Mouse (Mus musculus) testis, postnatal 14 days (tissue): Measurements from ENCODE around the gene Mical1.
A peak's percentile ranks its signal among the peaks of the same experiment; 100 is the strongest.

ENCODE experiments used
- DNase-seq: peaks from one replicate; pipeline ENCODE4 v3.0.0; 2021; ENCODE audit warnings: low spot score

Gene Mical1

DNA sequence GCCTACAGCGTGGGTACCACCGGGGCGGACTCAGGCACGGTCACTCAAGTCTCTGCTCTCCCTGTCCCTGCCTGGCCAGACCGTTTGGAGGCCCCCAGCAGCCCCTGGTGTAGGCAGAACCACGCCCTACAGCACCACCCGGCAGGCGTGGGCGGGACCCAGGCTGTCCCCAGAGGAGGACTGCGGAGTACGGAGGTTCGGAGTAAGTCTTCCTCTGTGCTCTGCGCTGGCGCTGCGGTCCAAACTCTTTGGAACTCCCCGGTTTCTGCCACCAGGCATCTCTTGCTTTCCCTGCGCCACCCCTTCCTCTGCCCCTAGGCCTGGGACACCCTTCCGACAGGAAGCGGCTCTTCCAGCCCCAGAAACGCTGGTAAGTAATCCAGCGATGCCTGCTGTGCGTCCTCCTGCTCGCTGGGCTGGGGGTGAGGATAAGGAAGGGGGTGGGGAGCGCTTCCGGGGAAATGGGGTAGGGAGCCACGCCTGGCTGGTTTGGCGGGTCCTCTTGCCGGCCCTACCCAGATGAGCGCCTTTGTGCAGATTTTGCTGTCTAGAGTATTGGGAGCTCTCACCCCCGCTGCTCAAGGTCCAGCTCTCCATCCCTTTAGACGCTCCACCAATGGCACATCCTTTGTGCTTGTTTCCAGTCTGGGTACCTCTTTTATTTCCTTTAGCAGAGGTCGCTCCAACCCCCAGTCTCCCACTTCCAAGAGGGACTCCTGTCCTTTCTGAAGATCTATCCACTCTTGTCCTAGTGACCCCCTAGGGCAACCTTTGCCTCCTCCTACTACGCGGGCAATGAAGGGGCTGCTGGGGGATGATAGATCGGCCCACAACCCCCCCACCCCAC lies at the start of gene Mical1:
Gene Mical1 (plus strand): TSS at position 144 of the 847 bp plus-strand sequence.
- peak; percentile 39 for DNase-seq

DNA sequence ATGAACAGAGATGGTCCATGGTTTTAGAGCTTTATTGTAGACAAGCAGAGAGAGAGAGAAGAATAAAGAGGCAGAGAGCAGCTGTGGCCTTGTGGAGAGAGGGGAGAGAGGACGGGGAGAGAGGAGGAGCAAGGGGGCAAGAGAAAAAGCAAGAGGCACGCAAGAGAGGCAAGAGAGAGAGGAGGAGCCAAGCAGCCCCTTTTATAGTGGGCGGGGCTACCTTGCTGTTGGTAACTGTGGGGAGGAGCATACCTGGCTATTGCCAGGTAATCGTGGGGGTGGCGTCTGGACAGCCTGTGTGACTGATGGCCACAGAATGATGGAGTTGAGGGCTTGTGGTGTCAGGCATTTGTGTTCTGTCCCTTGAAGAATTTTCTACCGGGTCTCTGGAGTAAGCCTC lies 49.7 kb upstream of the Mical1 start:
- DNase-seq: no peak

DNA sequence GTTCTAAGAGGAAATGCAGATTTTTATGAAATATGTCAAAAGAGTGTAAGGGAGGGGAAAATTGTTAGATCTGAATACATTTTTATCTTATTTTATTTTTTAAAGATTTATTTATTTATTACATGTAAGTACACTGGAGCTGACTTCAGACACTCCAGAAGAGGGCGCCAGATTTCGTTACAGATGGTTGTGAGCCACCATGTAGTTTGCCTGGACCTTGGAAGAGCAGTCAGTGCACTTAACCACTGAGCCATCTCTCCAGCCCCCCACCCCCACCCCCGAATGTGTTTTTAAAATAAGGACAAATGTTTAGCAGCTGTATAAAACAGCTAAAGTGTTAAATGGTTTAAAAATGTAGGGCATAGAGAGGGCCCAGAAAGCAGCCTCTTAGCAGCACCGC lies 41.5 kb upstream of the Mical1 start:
- no peak for DNase-seq

DNA sequence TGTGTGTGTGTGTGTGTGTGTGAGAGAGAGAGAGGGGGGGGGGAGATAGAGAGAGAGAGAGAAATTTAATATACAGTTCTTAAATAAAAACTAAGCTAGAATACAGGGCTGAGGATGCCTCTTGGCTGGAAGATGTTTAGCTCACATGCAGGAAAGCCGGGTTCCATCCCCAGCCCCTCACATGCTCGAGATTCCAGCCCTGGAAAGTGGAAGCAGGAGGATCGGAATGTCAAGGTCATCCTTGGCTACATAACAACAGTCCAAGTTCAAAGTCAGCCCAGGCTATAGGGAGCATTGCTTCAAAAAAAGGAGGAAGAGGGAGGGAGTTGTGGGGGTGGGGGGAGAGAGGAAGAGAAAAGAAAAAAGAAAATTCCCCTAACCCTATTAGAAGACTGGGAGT lies 41.0 kb upstream of the Mical1 start:
- DNase-seq: no peak

DNA sequence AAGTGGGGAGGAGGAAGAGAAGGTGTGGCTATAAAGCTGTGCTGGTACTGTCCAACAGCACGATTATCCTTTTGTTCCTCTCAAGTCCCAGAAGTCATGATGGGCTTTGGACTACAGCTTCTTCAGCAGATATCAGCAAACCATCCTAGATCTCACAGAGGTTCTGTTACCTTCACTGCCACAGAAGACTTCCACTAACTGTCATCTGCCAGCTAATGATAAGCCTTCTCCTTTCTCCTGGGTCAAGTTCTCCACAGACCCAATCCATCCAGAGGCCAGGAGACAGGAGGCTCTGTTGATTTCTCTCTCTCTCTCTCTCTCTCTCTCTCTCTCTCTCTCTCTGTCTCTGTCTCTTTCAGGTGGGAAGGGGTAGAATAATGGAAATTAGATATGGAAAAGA lies 27.9 kb upstream of the Mical1 start:
- DNase-seq: no peak

DNA sequence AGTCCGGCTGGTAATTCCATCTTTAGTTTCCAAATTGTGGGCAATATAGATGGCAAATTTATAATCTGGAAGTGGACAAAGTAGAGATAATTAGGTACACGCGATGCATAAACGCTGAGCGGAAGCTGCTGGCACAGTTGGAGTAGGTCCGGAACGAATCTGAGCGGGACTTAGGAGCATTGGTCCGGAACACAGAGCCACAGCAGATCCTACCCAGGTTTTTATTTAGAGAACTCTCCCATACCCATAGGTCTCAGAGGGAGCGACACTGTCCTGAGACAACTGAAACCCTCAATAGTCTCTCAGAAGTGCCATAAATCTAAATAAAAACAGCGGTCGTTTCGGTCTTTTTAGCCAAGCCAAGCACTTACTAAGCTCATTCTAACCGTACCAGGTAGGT lies 26.4 kb upstream of the Mical1 start:
- peak; percentile 46 for DNase-seq

DNA sequence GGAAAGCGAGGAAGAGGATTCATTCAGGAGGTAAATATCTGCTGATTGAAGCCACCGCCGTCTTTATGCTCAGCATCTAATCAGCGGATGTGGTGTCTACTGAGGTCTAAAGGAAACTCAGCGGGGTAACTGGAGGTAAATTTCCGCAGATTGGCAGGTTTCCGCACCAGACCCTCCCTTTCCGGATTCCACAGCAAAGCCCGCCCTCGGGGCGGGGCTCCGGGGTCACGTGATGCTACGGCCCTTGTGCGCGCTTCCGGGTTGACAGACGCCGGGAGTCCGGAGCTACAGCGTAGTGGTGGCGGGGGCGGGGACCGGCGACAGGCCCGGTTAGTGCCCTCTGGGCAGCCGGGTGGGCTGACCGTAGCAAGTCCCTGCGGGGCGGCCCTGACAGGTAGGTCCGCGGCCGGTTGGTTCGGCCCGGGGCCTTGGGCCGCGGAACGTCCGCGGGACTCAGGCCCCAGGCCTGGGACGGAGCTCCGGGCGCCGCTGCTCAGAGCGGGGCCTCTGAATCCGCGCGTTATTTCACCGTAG lies 25.9 kb upstream of the Mical1 start, which contains the start of gene Zbtb24:
Gene Zbtb24 (plus strand): TSS at position 247 of the 534 bp plus-strand sequence.
- DNase-seq: peak; percentile 93

DNA sequence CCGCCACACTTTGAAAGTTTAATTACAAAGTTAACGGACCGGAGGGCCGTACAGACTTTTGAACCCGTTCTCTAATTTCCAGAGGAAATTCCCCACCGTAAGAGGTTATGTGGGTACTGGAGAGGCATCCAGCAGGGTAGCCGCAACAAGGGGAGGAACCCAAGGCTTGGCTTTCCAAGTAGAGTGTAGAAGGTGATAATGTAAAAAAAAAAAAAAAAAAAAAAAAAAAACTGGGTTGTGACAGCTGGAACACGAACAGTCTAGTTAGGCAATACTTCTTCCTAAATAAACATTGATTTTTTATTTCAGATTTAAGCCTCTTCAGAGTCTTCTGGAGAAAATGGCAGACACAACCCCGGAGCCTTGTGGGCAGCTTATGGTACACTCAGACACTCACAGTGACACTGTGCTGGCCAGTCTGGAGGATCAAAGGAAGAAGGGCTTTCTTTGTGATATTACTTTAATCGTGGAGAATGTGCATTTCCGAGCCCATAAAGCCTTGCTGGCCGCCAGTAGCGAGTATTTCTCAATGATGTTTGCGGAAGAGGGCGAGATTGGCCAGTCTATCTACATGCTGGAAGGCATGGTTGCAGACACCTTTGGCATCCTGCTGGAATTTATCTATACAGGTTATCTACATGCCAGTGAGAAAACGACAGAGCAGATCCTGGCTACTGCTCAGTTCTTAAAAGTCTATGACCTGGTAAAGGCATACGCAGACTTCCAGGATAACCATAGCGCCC lies 25.2 kb upstream of the Mical1 start:
- no peak for DNase-seq

DNA sequence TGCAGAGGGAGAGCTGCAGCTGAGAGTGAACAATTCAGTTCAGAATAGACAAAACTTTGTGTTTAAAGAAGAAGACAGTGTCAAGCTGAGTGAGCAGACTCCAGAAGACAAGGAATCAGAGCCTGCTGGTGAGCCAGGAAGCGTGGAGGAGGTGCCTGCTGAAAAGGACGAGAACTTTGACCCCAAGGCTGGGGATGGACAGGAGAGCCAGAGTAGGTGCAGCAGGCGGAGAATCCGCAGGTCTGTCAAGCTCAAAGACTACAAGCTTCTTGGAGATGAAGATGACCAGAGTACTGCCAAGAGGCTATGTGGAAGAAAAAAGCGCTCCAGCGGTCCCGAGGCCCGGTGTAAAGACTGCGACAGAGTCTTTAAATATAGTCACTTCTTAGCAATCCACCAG lies 24.5 kb upstream of the Mical1 start:
- no peak for DNase-seq

DNA sequence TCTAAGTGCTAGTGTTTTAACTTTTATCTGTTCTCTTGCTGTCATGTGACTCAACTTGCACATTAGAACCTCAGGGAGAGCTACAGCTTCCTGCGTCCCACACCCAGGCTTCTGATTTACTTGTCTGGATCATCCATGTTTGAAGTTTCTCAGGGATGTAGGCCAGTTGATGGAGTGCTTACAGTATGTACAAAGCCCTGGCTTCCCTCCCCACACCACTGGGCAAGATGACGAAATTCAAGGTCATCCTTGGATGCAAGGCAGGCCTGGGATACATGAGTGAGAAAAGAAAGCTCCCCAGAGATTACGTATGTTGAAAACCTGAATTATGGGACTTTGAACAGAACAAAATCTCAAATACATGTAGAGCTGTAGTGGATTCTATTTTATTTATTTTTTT lies 23.3 kb upstream of the Mical1 start:
- DNase-seq: no peak

DNA sequence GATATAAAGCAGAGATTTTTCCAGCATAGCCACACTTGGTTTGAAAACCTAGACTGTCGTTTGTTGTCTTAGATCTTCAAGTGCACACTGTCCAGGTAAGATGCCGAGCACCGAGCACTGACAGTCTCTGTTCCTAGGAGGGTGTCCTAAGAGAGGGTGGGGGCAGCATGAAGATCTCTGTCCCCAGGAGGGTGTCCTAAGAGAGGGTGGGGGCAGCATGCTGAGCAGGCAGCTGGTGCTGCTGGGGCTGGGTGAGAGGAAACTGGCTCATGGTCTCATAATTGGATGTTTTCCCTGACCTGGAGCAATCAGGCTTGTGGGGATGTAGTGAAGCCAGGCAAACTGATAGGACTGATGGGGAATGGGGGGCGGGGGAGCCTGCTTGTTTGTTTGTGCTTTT lies 16.1 kb upstream of the Mical1 start:
- DNase-seq: no peak

DNA sequence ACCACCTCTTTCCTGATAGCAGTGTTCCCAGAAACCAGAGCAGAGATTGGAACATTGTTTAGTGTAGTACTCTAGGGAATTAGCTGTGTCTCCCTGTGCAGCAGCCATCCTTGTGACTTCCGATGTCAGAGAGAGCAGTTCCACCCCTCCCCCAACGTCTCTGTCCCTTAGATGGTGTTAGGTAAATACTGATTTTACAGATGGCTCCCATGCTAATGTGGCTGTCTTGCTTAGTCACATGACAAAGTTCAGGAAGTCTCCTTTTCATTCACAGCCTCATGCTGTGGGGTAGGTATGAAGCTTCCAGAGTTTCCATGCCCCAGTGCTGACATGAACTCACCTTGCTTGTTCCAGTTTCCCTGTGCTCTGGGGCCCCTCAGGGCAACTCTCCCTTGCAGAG lies 15.6 kb upstream of the Mical1 start:
- DNase-seq: no peak

DNA sequence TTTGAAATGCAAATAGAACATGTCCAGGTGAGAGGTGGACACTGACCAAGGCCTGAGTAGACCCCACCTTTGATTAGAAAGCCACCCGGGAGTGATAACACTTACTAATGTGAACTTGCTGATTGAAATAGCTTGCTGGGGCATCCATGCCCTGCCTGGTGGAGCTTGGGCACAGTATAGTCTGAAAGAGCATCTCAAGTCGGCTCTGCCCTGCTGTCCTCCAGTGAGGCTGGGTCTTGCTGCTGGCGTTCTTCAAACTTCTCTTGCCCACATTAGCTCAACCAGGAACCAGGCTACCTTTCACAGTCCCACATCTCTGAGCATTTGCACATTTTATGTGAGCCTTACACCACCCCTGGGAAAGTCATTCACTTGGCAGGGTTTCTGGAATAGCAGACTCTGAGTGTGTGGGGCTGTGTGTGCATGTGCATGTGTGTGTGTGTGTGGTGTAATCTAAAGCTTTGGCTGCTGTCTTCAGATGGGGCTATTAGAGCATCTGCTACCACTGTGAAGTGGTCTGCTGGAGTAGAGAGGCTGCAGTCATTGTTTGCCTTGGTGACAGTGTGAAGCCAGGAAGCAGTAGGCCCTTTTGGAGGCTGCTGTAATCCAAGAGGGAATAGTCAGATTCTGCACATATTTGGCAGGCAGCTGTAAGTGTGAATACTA lies 14.9 kb upstream of the Mical1 start:
- DNase-seq: no peak

DNA sequence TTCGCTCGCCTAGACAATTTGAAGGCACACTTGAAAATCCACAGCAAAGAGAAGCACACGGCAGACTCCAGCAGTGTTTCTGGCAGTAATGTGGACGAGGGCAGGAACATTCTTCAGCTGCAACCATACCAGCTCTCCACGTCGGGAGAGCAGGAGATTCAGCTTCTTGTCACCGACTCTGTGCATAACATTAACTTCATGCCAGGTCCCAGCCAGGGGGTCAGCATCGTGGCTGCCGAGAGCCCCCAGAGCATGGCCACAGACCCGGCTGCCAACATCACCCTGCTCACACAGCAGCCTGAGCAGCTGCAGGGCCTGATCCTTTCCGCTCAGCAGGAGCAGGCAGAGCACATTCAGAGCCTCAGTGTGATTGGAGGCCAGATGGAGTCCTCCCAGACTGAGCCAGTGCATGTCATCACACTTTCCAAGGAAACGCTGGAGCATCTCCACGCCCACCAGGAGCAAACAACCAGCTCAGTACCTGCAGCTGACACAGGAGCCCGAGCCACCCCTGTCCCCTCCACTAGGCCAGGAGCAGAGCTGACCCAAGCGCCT lies 11.6 kb upstream of the Mical1 start:
- no peak for DNase-seq

DNA sequence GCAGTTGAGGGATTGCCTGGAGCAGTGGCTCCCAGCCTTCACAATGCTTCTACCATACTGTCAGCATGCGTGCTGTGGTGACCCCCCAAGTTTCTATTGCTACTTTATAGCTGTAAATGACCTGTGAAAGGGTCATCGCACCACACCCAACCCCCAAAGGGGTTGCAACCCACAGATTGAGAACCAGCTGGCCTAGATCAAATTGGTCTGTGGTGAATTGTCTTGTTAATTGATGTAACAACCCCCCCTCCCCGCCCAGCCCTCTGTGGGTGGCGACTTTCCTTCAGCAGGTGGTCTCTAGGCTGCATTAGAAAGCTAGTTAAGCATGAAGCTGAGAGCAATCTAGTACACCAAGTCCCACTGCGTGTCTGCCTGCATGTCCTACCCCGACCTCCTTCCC lies 8.8 kb upstream of the Mical1 start:
- DNase-seq: no peak

DNA sequence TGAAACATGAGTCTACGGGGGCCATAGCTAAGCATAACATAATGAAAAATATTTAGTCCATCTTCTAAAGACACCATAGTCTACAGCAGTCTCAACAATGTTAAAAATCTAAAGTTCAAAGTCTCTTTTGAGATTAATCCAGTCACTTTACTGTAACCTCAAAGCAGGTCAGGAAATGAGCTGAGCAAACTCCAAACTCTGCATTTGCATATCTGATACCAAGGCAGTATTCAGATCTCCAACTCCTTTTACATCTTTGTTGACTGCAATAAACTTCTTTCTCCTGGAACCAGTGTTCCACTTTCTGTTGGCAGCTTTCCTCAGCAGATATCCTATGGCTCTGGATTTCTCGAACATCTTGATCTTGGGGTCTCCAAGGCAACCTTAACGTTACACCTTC lies 5.4 kb upstream of the Mical1 start:
- no peak for DNase-seq

DNA sequence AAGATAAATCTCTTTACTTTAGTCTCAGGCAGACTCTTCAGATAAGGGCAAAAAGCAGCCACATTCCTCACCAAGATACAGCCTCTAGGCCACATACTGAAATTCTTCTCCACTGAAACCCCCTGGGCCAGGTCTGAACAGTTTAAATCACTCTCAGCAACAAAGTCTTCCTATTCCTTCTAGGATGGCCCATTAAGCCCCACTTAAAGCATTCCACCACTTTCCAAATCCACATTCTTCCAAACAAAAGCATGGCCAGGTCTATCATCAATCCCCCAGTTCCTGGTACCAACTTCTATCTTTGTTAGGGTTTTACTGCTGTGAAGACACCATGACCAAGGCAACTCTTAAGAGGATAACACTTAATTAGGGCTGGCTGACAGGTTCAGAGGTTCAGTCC lies 3.6 kb upstream of the Mical1 start:
- no peak for DNase-seq

DNA sequence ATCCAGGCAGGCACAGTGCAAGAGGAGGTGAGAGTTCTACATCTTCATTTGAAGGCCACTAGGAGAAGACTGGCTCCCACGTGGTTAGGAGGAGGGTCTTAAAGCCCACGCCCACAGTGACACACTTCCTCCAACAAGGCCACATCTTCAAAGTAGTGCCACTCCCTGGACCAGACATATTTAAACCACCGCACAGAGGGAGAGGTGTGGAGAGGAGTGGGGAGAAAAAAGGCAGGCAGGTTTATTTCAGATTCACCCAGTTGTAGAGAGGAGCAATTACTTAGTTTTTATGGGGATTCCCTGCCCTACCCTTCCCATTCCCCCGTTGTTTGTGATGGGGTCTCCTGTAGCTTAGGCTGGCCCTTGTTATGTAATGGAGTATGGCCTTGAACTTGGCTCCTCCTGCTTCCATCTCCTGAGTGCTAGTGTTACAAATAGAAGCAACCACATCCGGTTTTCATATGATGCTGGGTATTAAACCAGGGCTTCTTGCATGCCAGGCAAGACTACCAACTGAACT lies 3.1 kb upstream of the Mical1 start:
- no peak for DNase-seq

DNA sequence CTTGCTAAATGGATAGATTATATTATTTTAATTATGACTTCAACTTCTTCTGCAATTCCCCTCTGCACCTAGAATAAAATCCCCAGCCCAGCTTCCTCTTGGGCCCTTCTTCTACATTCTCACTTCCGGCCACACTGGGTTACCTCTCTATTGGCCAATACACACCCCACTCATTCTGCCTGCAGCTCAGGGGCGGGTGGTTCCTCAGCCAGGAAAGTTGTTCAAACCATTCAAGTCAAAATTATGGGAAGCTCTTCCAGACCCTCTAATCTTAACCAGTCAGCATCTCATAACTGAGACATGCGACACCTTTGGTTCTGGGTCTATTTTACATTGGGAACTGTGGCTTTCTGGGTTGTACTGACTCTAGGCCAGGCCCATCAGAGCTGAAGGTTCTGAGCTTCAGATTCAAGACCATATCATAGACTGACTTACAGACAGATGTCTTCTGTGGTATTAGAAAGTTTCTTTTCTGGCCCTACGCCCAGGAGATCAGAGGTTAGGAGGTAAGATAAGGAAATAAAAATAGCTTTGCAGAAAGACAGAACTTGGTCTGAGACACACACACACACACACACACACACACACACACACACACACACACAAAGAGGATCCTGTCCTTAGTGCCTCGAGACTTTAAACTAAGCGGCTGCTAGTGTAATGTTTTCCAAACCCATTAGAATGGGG lies 2.2 kb upstream of the Mical1 start:
- DNase-seq: peak; percentile 74

DNA sequence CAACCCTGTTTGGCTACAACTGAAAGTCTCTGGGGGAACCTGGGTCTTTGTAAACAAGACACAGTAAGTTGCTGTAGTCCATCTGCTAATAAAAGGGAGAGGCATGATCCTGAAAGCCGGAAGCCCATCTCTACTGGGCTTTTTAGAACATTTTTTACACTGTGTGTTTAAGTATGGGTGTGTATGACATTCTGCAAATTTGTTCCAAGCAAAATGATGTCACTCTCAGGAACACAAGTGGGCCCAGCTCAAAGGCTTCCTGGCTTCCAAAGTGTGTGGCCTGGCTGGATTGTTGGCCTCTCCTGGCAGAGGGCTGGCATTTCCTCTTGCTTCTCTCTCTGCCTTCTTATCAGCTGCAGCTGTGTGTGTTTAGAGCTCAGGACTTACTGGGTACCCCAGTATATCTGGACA lies 1.1 kb upstream of the Mical1 start:
- no peak for DNase-seq

DNA sequence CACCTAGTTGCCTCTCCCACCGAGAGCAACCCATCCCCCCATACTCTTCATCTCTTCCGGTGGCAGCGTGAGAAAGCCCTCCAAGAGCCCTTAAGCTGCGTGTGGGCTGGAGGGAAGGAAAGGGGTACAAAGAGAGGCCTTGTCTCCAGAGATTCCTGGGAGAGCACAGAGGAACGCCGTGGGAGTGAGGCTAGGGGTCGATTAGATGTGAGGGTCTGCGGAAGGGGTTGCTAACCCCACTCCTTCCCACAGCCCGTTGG lies 834 bp downstream of the Mical1 start:
- no peak for DNase-seq
